Mouse (Mus musculus): ENCODE measurements around the gene Kcnh8.

DNA sequence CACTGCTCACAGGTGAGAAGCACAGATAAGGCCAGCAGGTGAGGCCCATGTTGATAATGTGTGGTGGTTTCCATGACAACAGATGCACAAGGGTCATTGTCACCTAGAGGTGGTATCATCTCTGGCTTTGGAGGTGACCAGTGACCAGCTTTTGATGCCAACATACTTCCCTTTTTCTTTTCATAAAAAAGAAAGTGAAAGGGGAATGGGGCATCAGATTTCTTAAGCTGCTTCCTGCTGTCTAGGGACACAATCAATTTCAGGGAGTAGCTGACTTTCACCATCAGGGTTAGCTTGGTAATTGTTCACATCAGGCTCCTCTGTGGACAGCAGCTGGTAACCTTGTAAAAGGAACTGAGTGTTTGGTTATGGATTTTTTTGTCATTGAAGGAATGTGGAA, 135.9 kb downstream of the Kcnh8 start:
- TF ChIP-seq E2F4 (IDR thresholded peaks at IDR 0.05; ENCODE audit: insufficient read depth) (no peak), TCF3 (IDR thresholded peaks at IDR 0.05; ENCODE audit: insufficient read length, low read depth) (no peak), TCF12 (IDR thresholded peaks at IDR 0.05; ENCODE audit: insufficient read depth, poor library complexity, severe bottlenecking) (no peak), POLR2A (IDR thresholded peaks at IDR 0.05; ENCODE audit: insufficient read length, low read depth) (no peak), CEBPB (IDR thresholded peaks at IDR 0.05; ENCODE audit: insufficient read depth, poor library complexity, severe bottlenecking) (no peak), USF1 (IDR thresholded peaks at IDR 0.05; ENCODE audit: low read depth) (no peak), REST (IDR thresholded peaks at IDR 0.05; ENCODE audit: insufficient read depth, insufficient read length) (no peak), POLR2AphosphoS2 (IDR thresholded peaks at IDR 0.05; ENCODE audit: insufficient read length, low read depth) (no peak), SRF (IDR thresholded peaks at IDR 0.05; ENCODE audit: control insufficient read depth, insufficient read length, low read depth) (no peak), MYOD1 (IDR thresholded peaks at IDR 0.05; ENCODE audit: control insufficient read depth in 1 of 3, insufficient read length in 2 of 3, low read depth in 2 of 3) (no peak), MYOG (IDR thresholded peaks at IDR 0.05; ENCODE audit: control insufficient read depth in 1 of 3, insufficient read depth in 1 of 3, insufficient read length in 2 of 3, low read depth in 2 of 3) (no peak)

All from myocyte (in vitro differentiated cells).